Comparison of ENCODE assay signal across 8 mouse cellular contexts in genomic region chr7:16312672-16313311, GRCm38 (mm10). TPM values are rescaled to one million over a fixed set of nuclear protein-coding genes. Genes with fewer than 3 reads are reported as not detected.
DNase-seq lines count a peak whose midpoint lies in the region; ATAC-seq and TF ChIP-seq lines count a peak whose summit lies in the region.

No protein-coding gene starts in this region.

- no peaks in the 10 kb centered on the region for H3K9me3 ChIP-seq in embryonic facial prominence, embryonic 14.5 days (ENCODE audit: control insufficient read depth, low read length)
- no peaks in the 10 kb centered on the region for H3K9me3 ChIP-seq in heart, embryonic 14.5 days (ENCODE audit: control insufficient read depth, low read length)

- TF ChIP-seq CTCF in small intestine, adult 2 months (IDR thresholded peaks at IDR 0.05; ENCODE audit: extremely low read depth, insufficient read length, insufficient replicate concordance, low read depth, low read length): no peak

- no peak; the same call in none of the 2 replicates for TF ChIP-seq POLR2A in small intestine, adult 2 months (IDR thresholded peaks at IDR 0.05; ENCODE audit: low read depth, low read length)

- peaks cover 50% of the 10 kb centered on the region for H3K79me2 ChIP-seq in macrophage (ENCODE audit: inconsistent target)

- H3K27ac ChIP-seq in embryonic facial prominence, embryonic 14.5 days (replicated peaks; ENCODE audit: low read depth, low read length): peak overlapping the region; percentile 92; the same call in 1 of the 2 replicates
- peak overlapping the region; percentile 99 for H3K27ac ChIP-seq in heart, embryonic 14.5 days (replicated peaks in 1 of 2; ENCODE audit: control insufficient read depth in 1 of 2, insufficient read depth in 1 of 2, low read depth in 2 of 2, low read length in 2 of 2)
- H3K27ac ChIP-seq in macrophage: peak overlapping the region; percentile 99
- peak overlapping the region; percentile 98 for H3K27ac ChIP-seq in small intestine, adult 2 months (ENCODE audit: insufficient read depth, low read depth, low read length)

- ATAC-seq in embryonic facial prominence, embryonic 14.5 days (ENCODE audit: low read depth): no peak
- ATAC-seq in heart, embryonic 14.5 days (ENCODE audit: insufficient number of reproducible peaks, insufficient read depth, low FRiP score, low read depth): peak; percentile 11
- no peak for ATAC-seq in frontal cortex, adult (ENCODE audit: low TSS enrichment)

- peaks cover 19% of the 10 kb centered on the region for H3K27me3 ChIP-seq in embryonic facial prominence, embryonic 14.5 days (replicated peaks; ENCODE audit: control insufficient read depth, insufficient read depth, low read length)
- H3K27me3 ChIP-seq in heart, embryonic 14.5 days (ENCODE audit: control insufficient read depth, insufficient read depth, low read length): no peaks in the 10 kb centered on the region
- no peaks in the 10 kb centered on the region for H3K27me3 ChIP-seq in small intestine, adult 2 months (ENCODE audit: control insufficient read depth, insufficient read depth, low read length)

- peak overlapping the region; percentile 90 for H3K4me2 ChIP-seq in embryonic facial prominence, embryonic 14.5 days (ENCODE audit: low read depth, low read length)
- H3K4me2 ChIP-seq in heart, embryonic 14.5 days (ENCODE audit: low read length): peak overlapping the region; percentile 98

- H3K4me3 ChIP-seq in embryonic facial prominence, embryonic 14.5 days (ENCODE audit: low read depth, low read length): peak overlapping the region; percentile 64
- peak overlapping the region; percentile 90 to 94 for H3K4me3 ChIP-seq in heart, embryonic 14.5 days (ENCODE audit: control insufficient read depth in 1 of 2, insufficient read depth in 1 of 2, low read depth in 1 of 2, low read length in 2 of 2)
- peak overlapping the region; percentile 79 for H3K4me3 ChIP-seq in macrophage (ENCODE audit: inconsistent target)
- peak overlapping the region; percentile 90 for H3K4me3 ChIP-seq in small intestine, adult 2 months (ENCODE audit: low read depth, low read length)

- H3K36me3 ChIP-seq in embryonic facial prominence, embryonic 14.5 days (ENCODE audit: control insufficient read depth, insufficient read depth, low read length): 0 out of 2 replicates have a peak, but pooled peaks cover 6% of the 10 kb centered on the region
- H3K36me3 ChIP-seq in heart, embryonic 14.5 days (ENCODE audit: control insufficient read depth, insufficient read depth, low read length): peaks cover 14% of the 10 kb centered on the region
- peaks cover 14% of the 10 kb centered on the region; the same call in 1 of the 2 replicates for H3K36me3 ChIP-seq in macrophage (ENCODE audit: inconsistent target)
- H3K36me3 ChIP-seq in small intestine, adult 2 months (ENCODE audit: control insufficient read depth, insufficient read depth, low read length): no peaks in the 10 kb centered on the region; the same call in 1 of the 2 replicates

- 1% methylated on average over 11 of the region's 12 CpGs for WGBS in embryonic facial prominence, embryonic 14.5 days
- WGBS in heart, embryonic 14.5 days: 0% methylated on average over 12 of the region's 12 CpGs
- WGBS in macrophage (ENCODE audit: missing documents): 0% methylated on average over 12 of the region's 12 CpGs
- under 1% methylated on average over 12 of the region's 12 CpGs for WGBS in small intestine, adult 2 months

- H3K9ac ChIP-seq in embryonic facial prominence, embryonic 14.5 days (ENCODE audit: low read depth, low read length): peak overlapping the region; percentile 82
- H3K9ac ChIP-seq in heart, embryonic 14.5 days (ENCODE audit: low read length): peak overlapping the region; percentile 97

- H3K4me1 ChIP-seq in embryonic facial prominence, embryonic 14.5 days (ENCODE audit: control insufficient read depth, insufficient read depth, low read length): peaks cover 22% of the 10 kb centered on the region
- peaks cover 17 to 33% of the 10 kb centered on the region in 2 experiments for H3K4me1 ChIP-seq in heart, embryonic 14.5 days (ENCODE audit: control insufficient read depth in 2 of 2, insufficient read depth in 2 of 2, low read length in 2 of 2)
- H3K4me1 ChIP-seq in small intestine, adult 2 months (ENCODE audit: control insufficient read depth, insufficient read depth, insufficient read length, low read length): peaks cover 26% of the 10 kb centered on the region

- peak; percentile 56 for DNase-seq in ES-CJ7 (ENCODE audit: low read depth, low spot score)
- peak; percentile 87 for DNase-seq in adrenal gland, postnatal 14 days
- peak; percentile 84 for DNase-seq in embryonic facial prominence, embryonic 14.5 days (ENCODE audit: low spot score)
- peak; percentile 89 for DNase-seq in kidney, postnatal 10 days

RNA-seq across cellular contexts. Expression of gene Bbc3, which starts 4.6 kb away (rescaled TPM):
- 5.8 and 11.6 TPM in 2 replicates for total RNA-seq in adrenal gland, postnatal 14 days (2021)
- polyA plus RNA-seq in embryonic facial prominence, embryonic 14.5 days (2014; fragmentation: Nextera tagmentation; extraction: Ambion mirVana): 4.0 and 4.6 TPM in 2 replicates
- 3.8 and 5.2 TPM in 2 replicates for polyA plus RNA-seq in heart, embryonic 14.5 days (2014; fragmentation: Nextera tagmentation; extraction: Ambion mirVana)
- total RNA-seq in macrophage (2018; cell fraction: chromatin; rRNA removed): 10 to 100 TPM in 18 of 26 experiments, 1 to 10 TPM in 8; 2.3 to 27.4 (median 15.9) TPM
- total RNA-seq in macrophage (2018; cell fraction: cytosol; rRNA removed): 10 to 100 TPM in 23 of 26 experiments, 1 to 10 TPM in 3; 6.6 to 26.3 (median 16.8) TPM
- total RNA-seq in macrophage (2018; cell fraction: nucleus; rRNA removed): 10 to 100 TPM; 11.1 to 31.5 (median 20.5) TPM
- polyA plus RNA-seq in macrophage (2018): 5.0 to 24.1 TPM (median 6.4 TPM) in 3 replicates
- 8.3 and 50.9 TPM in 2 replicates for polyA plus RNA-seq in small intestine, adult 2 months (2012; rRNA removed)

RNA-seq across cellular contexts. Expression of gene Ccdc9, which starts 26.2 kb away (rescaled TPM):
- 68.1 and 75.4 TPM in 2 replicates for total RNA-seq in adrenal gland, postnatal 14 days (2021)
- 10.9 and 13.7 TPM in 2 replicates for polyA plus RNA-seq in embryonic facial prominence, embryonic 14.5 days (2014; fragmentation: Nextera tagmentation; extraction: Ambion mirVana)
- polyA plus RNA-seq in heart, embryonic 14.5 days (2014; fragmentation: Nextera tagmentation; extraction: Ambion mirVana): 10.6 and 11.2 TPM in 2 replicates
- total RNA-seq in macrophage (2018; cell fraction: chromatin; rRNA removed): 100 to 1,000 TPM; 304 to 896 (median 675) TPM
- 10 to 100 TPM; 52.8 to 97.2 (median 73.4) TPM for total RNA-seq in macrophage (2018; cell fraction: cytosol; rRNA removed)
- 100 to 1,000 TPM; 161 to 339 (median 237) TPM for total RNA-seq in macrophage (2018; cell fraction: nucleus; rRNA removed)
- 99.0 to 183 TPM (median 120 TPM) in 3 replicates for polyA plus RNA-seq in macrophage (2018)
- 14.2 and 24.9 TPM in 2 replicates for polyA plus RNA-seq in small intestine, adult 2 months (2012; rRNA removed)

RNA-seq across cellular contexts. Expression of gene Inafm1, which starts 39.4 kb away (rescaled TPM):
- 16.6 and 21.1 TPM in 2 replicates for total RNA-seq in adrenal gland, postnatal 14 days (2021)
- 21.1 and 23.4 TPM in 2 replicates for polyA plus RNA-seq in embryonic facial prominence, embryonic 14.5 days (2014; fragmentation: Nextera tagmentation; extraction: Ambion mirVana)
- 9.9 and 11.7 TPM in 2 replicates for polyA plus RNA-seq in heart, embryonic 14.5 days (2014; fragmentation: Nextera tagmentation; extraction: Ambion mirVana)
- total RNA-seq in macrophage (2018; cell fraction: chromatin; rRNA removed): 10 to 100 TPM; 11.6 to 72.8 (median 39.4) TPM
- 10 to 100 TPM in 4 of 26 experiments, 1 to 10 TPM in 22; 5.9 to 11.6 (median 8.4) TPM for total RNA-seq in macrophage (2018; cell fraction: cytosol; rRNA removed)
- 10 to 100 TPM; 10.3 to 35.9 (median 25.5) TPM for total RNA-seq in macrophage (2018; cell fraction: nucleus; rRNA removed)
- 1.9 to 10.1 TPM (median 7.4 TPM) in 3 replicates for polyA plus RNA-seq in macrophage (2018)
- polyA plus RNA-seq in small intestine, adult 2 months (2012; rRNA removed): 61.0 and 121 TPM in 2 replicates

RNA-seq across cellular contexts. Expression of gene C5ar1, which starts 53.5 kb away (rescaled TPM):
- 3.3 and 5.5 TPM in 2 replicates for total RNA-seq in adrenal gland, postnatal 14 days (2021)
- 4.1 and 4.4 TPM in 2 replicates for polyA plus RNA-seq in embryonic facial prominence, embryonic 14.5 days (2014; fragmentation: Nextera tagmentation; extraction: Ambion mirVana)
- polyA plus RNA-seq in heart, embryonic 14.5 days (2014; fragmentation: Nextera tagmentation; extraction: Ambion mirVana): 3.3 and 3.7 TPM in 2 replicates
- 100 to 1,000 TPM in 11 of 26 experiments, 10 to 100 TPM in 15; 18.9 to 297 (median 75.1) TPM for total RNA-seq in macrophage (2018; cell fraction: chromatin; rRNA removed)
- total RNA-seq in macrophage (2018; cell fraction: cytosol; rRNA removed): 100 to 1,000 TPM; 105 to 683 (median 289) TPM
- 100 to 1,000 TPM; 102 to 954 (median 358) TPM for total RNA-seq in macrophage (2018; cell fraction: nucleus; rRNA removed)
- 254 to 928 TPM (median 285 TPM) in 3 replicates for polyA plus RNA-seq in macrophage (2018)
- 5.4 and 5.7 TPM in 2 replicates for polyA plus RNA-seq in small intestine, adult 2 months (2012; rRNA removed)
